Mouse (Mus musculus): ENCODE measurements around the gene Kdelr3.
A peak's percentile ranks its signal among the peaks of the same experiment; 100 is the strongest.

Kdelr3 gene

GRCm38 (mm10) chr15:79516171-79517096 lies at the start of gene Kdelr3:
TSS of gene Kdelr3 (plus strand) at chr15:79516411.
- no peak for DNase-seq

GRCm38 (mm10) chr15:79466601-79467286 lies 49.5 kb upstream of the Kdelr3 start:
- peak; percentile 67 for DNase-seq

GRCm38 (mm10) chr15:79469577-79469976 lies 46.6 kb upstream of the Kdelr3 start:
- DNase-seq, result no peak

- DNase-seq, result no peak
These were observed 45.6 kb upstream of the Kdelr3 start for GRCm38 (mm10) chr15:79470583-79470982.

- DNase-seq, result no peak
These were observed 45.1 kb upstream of the Kdelr3 start for GRCm38 (mm10) chr15:79471095-79471494.

GRCm38 (mm10) chr15:79473042-79473441 lies 43.2 kb upstream of the Kdelr3 start:
- DNase-seq, result no peak

- DNase-seq, result no peak
These were observed 42.4 kb upstream of the Kdelr3 start for GRCm38 (mm10) chr15:79473638-79474355.

- DNase-seq, result no peak
These were observed 39.0 kb upstream of the Kdelr3 start for GRCm38 (mm10) chr15:79477227-79477626.

GRCm38 (mm10) chr15:79481181-79481688 lies 35.0 kb upstream of the Kdelr3 start:
- DNase-seq, result no peak

- no peak for DNase-seq
These were observed 26.7 kb upstream of the Kdelr3 start for GRCm38 (mm10) chr15:79489463-79489862.

- DNase-seq, result no peak
These were observed 22.7 kb upstream of the Kdelr3 start for GRCm38 (mm10) chr15:79493527-79493926.

- DNase-seq, result no peak
These were observed 16.1 kb upstream of the Kdelr3 start for GRCm38 (mm10) chr15:79500110-79500509.

- no peak for DNase-seq
These were observed 13.3 kb upstream of the Kdelr3 start for GRCm38 (mm10) chr15:79502891-79503341.

GRCm38 (mm10) chr15:79503438-79503837 lies 12.8 kb upstream of the Kdelr3 start:
- no peak for DNase-seq

GRCm38 (mm10) chr15:79504707-79505452 lies 11.3 kb upstream of the Kdelr3 start, which contains the start of gene Kcnj4:
TSS of gene Kcnj4 (minus strand) at chr15:79505241.
- no peak for DNase-seq

GRCm38 (mm10) chr15:79505616-79506283 lies 10.5 kb upstream of the Kdelr3 start:
- DNase-seq, result no peak

- DNase-seq, result no peak
These were observed 9.8 kb upstream of the Kdelr3 start for GRCm38 (mm10) chr15:79506460-79506859.

- DNase-seq, result no peak
These were observed 9.0 kb upstream of the Kdelr3 start for GRCm38 (mm10) chr15:79507055-79507828.

- DNase-seq, result no peak
These were observed 6.2 kb upstream of the Kdelr3 start for GRCm38 (mm10) chr15:79509998-79510397.

- no peak for DNase-seq
These were observed 5.8 kb upstream of the Kdelr3 start for GRCm38 (mm10) chr15:79510425-79510824.
